Mouse (Mus musculus): Measurements from ENCODE around the gene Gm10220.
"Not testable (repeated sequence)": the region's sequence is repeated elsewhere in the genome, so short reads cannot be mapped to it uniquely, and the experiment has no call there.

The Gm10220 gene

GRCm38 (mm10) chr5:26121321-26121720 lies at the start of gene Gm10220:
TSS of gene Gm10220 (minus strand) at chr5:26121421.
- not testable (repeated sequence) for DNase-seq (ENCODE audit: low read depth, low spot score)

GRCm38 (mm10) chr5:26169855-26170254 lies 48.6 kb upstream of the Gm10220 start:
- no peak for DNase-seq (ENCODE audit: low read depth, low spot score)

DNA sequence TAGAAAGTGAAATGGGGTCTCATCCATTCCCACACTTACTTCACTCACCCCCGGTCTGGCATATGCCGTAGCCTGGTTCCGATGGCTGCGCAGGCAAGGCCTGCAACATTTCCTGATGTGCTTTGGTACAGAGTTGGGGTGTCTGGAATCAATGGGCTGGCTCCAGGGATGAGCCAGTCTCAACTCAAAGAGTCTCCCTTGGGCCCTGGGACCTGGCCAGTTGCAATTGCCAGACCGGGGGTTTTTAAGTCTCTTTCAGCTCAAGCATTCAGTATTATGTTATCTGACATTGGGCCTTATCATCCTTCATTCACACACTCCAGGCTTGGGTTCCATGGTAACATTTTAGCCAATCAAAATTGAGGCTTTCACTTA lies 44.6 kb upstream of the Gm10220 start:
- DNase-seq (ENCODE audit: low read depth, low spot score) = no peak

GRCm38 (mm10) chr5:26165036-26165790 lies 44.0 kb upstream of the Gm10220 start:
- DNase-seq (ENCODE audit: low read depth, low spot score) = no peak

DNA sequence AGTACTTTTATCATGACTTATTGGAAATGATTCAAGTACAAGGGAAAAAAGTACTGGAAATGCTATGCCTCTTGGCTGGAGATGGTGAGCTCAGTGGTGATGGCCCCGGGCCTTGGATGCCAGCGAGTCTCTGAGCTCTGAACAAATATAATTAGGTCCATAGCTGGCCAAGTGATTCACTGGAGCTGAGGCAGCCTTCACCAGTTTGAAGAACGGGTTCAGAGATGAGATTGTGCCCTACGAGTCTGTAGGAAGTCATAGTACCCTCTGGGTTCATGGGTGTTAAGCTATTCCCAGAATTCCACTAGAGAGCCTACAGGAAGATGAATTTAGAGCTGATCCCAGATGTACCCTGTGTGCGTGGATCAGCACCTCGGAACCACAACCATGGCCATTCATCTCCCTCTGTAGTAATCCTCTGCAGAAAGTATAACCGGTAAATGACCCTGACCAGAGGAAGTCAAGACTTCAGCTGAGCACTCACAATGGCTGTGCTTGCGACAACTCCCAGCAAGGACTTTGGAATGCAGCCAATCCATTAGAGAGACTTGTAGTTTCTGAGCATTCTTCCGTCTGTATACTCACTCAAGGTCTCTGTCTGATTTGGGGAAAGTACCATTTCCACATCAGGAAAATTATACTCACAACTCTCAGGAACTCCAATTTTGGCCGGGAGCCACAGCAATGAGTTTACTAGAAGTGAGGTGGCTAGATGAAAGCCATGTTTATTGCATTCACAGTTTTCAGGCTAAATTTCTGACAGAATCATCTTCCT lies 36.4 kb upstream of the Gm10220 start:
- DNase-seq (ENCODE audit: low read depth, low spot score) = no peak

GRCm38 (mm10) chr5:26142891-26143290 lies 21.7 kb upstream of the Gm10220 start:
- DNase-seq (ENCODE audit: low read depth, low spot score) = no peak

- not testable (repeated sequence) for DNase-seq (ENCODE audit: low read depth, low spot score)
Measured at GRCm38 (mm10) chr5:26105262-26105661, 16.0 kb downstream of the Gm10220 start, which contains the start of gene 5031410I06Rik. TSS of gene 5031410I06Rik (minus strand) at chr5:26105362.

GRCm38 (mm10) chr5:26089191-26089590 lies 32.0 kb downstream of the Gm10220 start, which contains the start of gene Gm10471:
TSS of gene Gm10471 (minus strand) at chr5:26089291.
- not testable (repeated sequence) for DNase-seq (ENCODE audit: low read depth, low spot score)

DNA sequence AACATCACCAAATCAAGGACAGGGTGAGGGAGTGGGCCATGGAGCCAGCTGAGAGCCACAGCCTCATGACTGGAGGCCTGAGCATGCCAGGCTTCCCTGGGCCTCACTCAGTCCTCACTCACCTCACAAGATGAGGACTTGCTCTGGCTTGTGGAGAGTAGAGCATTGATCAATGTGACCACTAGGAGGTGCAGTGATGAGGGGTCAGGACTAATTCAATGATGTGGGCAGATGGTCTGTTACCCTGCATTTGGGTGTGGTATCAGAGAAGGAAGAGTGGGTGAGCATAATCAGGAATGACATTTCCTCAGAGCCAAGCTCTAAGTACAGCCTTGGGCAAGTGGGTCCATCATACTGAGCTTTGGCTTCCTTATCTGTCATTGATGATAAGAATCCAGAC lies 42.2 kb downstream of the Gm10220 start:
- DNase-seq (ENCODE audit: low read depth, low spot score) = peak; percentile 47

DNA sequence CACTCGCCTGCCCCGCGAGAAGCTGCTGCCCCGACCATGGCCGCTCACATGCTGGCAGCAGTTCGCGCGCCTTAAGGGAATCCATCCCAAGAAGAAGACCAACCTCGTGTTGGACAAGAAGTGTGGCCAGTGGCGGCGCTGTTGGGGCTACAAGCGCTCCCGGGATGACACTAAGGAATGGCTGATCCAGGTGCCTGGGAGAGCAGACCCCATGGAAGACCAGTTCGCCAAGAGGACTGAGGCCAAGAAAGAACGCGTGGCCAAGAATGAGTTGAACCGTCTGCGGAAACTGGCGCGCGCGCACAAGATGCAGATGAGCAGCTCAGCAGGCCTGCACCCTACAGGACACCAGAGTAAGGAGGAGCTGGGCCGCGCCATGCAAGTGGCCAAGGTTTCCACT lies 50.5 kb downstream of the Gm10220 start:
- DNase-seq (ENCODE audit: low read depth, low spot score) = peak; percentile 68
